Mouse (Mus musculus) lung, postnatal 10 days (tissue): ENCODE results near the gene Crybb2.

Experiments
- DNase-seq: peaks from one replicate; pipeline ENCODE4 v3.0.0; 2021

The Crybb2 gene

GRCm38 (mm10) chr5:113070017-113070416 lies at the start of gene Crybb2:
Gene Crybb2, minus strand, starts transcription at chr5:113070117.
- DNase-seq: no peak

GRCm38 (mm10) chr5:113119291-113119690 lies 49.4 kb upstream of the Crybb2 start:
- DNase-seq: no peak

GRCm38 (mm10) chr5:113118695-113119094 lies 48.8 kb upstream of the Crybb2 start:
- DNase-seq: no peak

- no peak for DNase-seq
Measured at GRCm38 (mm10) chr5:113117361-113117760, 47.4 kb upstream of the Crybb2 start.

- no peak for DNase-seq
Measured at GRCm38 (mm10) chr5:113115896-113116295, 46.0 kb upstream of the Crybb2 start.

GRCm38 (mm10) chr5:113114264-113115225 lies 44.6 kb upstream of the Crybb2 start:
- no peak for DNase-seq

- DNase-seq: no peak
Measured at GRCm38 (mm10) chr5:113113120-113113519, 43.2 kb upstream of the Crybb2 start.

GRCm38 (mm10) chr5:113111336-113111735 lies 41.4 kb upstream of the Crybb2 start:
- DNase-seq: no peak

- DNase-seq: no peak
Measured at GRCm38 (mm10) chr5:113110929-113111328, 41.0 kb upstream of the Crybb2 start.

- peak; percentile 58 for DNase-seq
Measured at GRCm38 (mm10) chr5:113109651-113110050, 39.7 kb upstream of the Crybb2 start.

GRCm38 (mm10) chr5:113108165-113108764 lies 38.3 kb upstream of the Crybb2 start:
- no peak for DNase-seq

- peak; percentile 55 for DNase-seq
Measured at GRCm38 (mm10) chr5:113107709-113108108, 37.8 kb upstream of the Crybb2 start.

- DNase-seq: no peak
Measured at GRCm38 (mm10) chr5:113106594-113106993, 36.7 kb upstream of the Crybb2 start.

- DNase-seq: no peak
Measured at GRCm38 (mm10) chr5:113105481-113105880, 35.6 kb upstream of the Crybb2 start.

- DNase-seq: no peak
Measured at GRCm38 (mm10) chr5:113105035-113105434, 35.1 kb upstream of the Crybb2 start.

- DNase-seq: no peak
Measured at GRCm38 (mm10) chr5:113102455-113102854, 32.5 kb upstream of the Crybb2 start.

GRCm38 (mm10) chr5:113101457-113101856 lies 31.5 kb upstream of the Crybb2 start:
- no peak for DNase-seq

- DNase-seq: peak; percentile 59
Measured at GRCm38 (mm10) chr5:113100422-113100821, 30.5 kb upstream of the Crybb2 start.

GRCm38 (mm10) chr5:113099546-113099945 lies 29.6 kb upstream of the Crybb2 start:
- DNase-seq: peak; percentile 94

GRCm38 (mm10) chr5:113097551-113097950 lies 27.6 kb upstream of the Crybb2 start:
- DNase-seq: no peak

- no peak for DNase-seq
Measured at GRCm38 (mm10) chr5:113095456-113095855, 25.5 kb upstream of the Crybb2 start.

GRCm38 (mm10) chr5:113092406-113092805 lies 22.5 kb upstream of the Crybb2 start:
- DNase-seq: no peak

- peak; percentile 74 for DNase-seq
Measured at GRCm38 (mm10) chr5:113091162-113091561, 21.2 kb upstream of the Crybb2 start.

- DNase-seq: no peak
Measured at GRCm38 (mm10) chr5:113090750-113091149, 20.8 kb upstream of the Crybb2 start.
